Mouse (Mus musculus) kidney, postnatal 14 days (tissue): ENCODE results near the gene Neurl4.
"Not testable (repeated sequence)": the region's sequence is repeated elsewhere in the genome, so short reads cannot be mapped to it uniquely, and the experiment has no call there.

Experiments used
- DNase-seq: peaks from one replicate; pipeline ENCODE4 v3.0.0; 2022; ENCODE audit warnings: mixed read lengths

Gene Neurl4

DNA sequence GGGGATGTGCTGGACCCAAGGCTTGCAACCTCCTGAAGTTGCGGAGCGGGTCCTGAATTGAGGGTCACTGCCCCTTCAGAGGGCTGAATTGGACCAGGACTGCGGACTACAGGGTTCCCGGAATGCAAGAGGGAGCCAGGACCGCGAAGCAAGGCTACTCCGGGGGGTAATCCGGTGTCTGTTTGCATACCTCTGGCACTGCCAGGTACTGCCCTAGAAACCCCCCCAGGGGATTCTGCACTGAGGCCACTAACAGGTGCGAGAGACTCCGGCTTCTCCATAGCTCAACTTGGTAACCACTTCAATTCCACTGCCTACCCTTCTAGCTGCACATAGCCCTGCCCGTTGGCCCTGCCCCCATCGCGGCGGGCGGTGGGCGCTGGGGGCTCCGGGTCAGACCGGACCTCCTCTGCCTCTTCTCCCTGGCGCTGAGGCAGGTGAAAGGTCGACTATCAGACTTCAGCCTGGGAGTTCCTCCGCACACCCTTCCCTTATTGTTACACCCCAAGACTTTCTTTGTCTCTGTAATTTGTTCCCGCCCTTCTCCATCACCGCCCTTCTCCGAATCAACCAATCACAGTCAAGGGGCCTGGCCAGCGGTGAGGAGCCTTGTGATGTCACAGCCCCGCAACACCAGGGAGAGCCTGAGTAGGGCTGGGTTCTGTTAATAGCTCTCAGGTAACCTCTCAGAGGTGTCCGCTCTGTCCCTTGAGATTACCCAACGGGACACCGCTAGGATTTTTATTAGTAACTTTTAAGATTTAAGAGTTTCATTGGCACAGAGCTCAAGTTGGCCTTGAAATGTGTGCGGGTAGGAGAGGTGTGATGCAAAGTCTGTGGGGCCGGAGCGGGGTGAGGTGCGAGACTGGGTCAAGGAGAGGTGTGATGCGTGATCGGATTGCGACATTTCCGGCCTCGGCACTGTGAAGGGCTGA, at the start of gene Neurl4, which contains the start of gene 2810408A11Rik:
Neurl4 (plus strand) TSS at position 602 of the 935 bp plus-strand sequence.
2810408A11Rik (minus strand) TSS at position 517 of the 935 bp plus-strand sequence.
- DNase-seq = peak; percentile 94

DNA sequence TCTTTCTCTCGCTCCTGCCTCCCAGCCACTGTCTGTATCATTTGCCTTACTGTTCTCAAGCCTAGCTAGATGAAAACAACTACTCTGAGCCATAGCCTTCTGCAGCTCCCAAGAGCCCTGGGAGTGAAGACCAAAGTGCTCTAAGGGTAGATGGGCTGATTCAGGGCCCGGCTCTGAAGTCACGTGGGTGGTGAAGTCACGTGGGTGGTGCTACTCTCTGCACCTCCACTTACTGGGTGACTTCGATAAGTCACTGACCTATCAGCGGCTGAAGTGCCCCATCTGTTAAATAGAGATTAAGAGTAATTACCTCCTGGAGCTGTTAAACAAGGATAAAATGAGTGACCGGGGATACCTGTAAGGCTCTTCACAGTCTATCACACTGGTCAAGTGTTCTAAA, 46.9 kb upstream of the Neurl4 start:
- no peak for DNase-seq

DNA sequence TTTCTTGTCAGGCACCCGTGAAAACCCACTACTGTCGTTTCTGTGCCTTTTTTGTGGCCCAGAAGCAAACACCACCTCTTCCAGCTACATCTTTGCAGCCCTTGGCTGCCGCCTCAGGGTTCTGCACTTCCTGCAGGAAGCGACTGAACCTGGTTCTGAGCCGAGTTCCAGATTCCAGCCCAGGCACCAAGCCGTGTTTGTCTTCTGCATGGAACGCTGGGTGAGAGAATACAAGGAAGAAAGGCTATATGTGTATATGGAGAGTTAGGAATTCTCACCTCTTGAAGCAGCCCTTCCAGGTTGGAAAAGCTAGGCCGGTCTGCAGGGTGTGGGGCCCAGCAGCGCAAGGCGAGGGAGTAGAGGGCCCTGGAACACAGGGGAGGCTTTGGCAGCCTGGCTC, 46.2 kb upstream of the Neurl4 start:
- DNase-seq = no peak

DNA sequence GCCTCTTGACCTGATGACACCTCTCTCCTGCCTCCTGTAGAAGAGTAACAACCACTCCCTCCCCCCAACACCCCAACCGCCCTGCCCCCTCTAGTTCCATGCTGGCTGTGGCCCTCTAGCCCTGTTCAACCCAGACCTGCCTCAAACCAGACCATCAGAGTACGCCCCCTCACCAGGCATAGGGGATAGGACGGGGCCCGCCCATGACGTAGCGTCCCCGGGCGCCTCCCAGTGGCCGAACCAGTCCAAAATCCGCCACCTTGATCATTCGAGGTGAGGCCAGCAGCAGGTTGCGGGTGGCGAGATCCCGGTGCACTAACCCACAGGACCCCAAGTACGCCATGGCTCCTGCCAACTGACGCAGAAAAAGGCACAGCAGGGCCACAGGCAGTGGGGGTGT, 45.5 kb upstream of the Neurl4 start:
- DNase-seq = peak; percentile 50

DNA sequence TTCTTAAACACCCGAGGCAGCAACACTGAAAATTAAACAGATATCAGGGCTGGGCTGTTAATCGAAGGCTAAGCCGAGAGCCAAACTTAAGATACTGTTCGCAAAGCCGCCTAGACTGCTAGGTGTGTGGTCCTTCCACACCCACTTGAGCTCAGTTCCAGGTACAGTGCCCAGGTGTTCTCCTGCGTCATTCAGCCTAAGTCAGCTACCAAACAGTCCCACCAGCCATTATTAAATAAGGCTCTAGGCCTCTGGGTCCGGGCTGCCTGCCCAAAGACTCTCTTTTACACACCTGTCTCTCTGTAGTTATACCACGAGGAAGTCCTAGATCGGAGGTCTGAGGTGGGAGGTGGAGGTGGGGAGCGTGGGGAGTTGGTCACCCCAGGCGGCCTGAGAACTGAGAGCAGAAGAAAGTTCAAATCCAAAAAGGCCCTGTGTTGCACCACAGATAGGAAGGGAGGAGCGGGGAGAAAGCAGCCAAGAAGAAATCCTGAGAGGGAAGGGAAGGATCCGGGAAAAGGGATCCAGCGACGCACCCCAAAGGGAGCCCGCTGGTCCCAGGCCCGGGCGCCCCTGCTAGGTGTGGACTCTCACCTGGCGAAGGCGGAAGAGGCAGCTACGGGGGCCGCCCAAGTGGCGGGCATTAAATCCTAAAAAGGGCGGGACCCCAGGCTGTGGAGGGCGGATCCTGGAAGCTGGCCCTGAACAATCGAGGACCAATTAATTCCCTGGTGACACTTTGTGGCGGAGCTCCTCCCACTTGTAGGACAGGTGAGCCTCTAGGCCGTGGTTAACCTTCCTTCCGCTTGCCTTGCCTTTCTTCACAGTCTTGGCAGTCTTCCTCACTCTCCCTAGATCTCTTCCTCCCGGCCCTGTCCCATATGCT, 42.5 kb upstream of the Neurl4 start, which contains the start of gene Tnk1:
Tnk1 (minus strand) TSS at position 618 of the 886 bp plus-strand sequence.
- peak; percentile 75 for DNase-seq

DNA sequence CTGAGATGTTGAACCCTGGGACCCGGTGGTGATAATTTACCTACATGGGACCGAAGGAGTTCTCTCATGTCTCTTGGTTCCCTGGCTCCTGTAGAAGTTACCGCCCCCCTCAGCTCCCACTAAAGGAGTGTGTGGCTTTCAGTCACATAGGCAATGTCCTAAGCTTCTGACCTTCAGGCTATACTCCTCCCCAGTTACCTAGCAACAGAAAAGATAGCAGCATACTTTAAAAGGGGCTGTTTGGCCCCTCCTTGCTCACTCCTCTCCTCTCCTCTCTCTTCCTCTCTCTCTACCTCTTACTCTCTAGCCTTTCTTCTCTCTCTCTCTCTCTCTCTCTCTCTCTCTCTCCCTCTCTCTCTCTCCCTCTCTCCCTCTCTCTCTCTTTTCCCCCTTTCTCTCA, 37.1 kb upstream of the Neurl4 start:
- DNase-seq = not testable (repeated sequence)

DNA sequence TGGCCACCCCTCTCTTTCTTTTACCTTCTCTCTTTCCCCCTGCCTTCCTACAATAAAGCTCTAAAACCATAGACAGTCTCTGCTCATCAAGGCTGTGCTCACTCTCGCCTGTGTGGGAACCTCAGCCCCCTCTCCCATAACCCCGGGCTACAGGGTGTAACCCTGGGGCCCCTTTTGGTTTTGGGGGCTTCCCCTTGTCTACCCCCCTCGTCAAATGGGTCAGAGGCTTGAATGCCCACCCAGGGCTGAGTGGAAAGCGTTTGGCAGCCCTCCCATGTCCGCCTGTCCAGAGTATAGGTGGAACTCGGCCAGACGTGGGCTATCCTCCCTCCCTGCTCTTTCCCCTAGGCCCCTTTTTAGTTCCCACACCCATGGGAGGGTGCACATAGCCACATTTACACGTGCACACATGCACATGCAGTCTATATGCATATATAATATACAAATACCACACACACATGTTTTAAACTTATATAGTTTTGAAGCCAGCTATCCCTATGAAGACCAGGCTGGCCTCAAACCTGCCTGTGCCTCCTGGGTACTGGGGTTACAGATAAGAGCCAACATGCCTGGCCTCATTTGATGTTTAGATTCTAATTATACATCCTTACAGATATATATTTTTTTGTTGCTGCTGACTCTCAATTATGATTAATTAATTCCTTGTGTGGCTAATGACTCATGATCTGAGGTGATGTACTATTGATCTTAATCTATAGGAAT, 36.6 kb upstream of the Neurl4 start:
- DNase-seq = no peak

DNA sequence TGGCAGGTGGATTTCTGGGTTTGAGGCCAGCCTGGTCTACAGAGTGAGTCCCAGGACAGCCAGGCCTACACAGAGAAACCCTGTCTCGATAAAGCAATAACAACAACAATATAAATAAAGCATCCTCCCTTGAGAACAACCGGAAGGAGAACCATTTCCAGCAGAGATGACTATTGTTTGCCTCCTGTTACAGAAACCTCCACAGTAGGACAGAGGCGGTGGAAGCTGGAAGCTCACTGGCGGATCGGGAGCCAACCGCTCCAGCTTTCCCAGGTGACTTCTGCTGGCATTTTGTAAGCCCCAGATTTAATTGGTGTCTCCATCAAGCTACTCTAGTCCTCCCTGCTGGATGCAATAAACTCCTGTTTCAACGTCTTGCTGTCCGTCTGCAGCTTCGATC, 35.3 kb upstream of the Neurl4 start:
- DNase-seq = no peak

DNA sequence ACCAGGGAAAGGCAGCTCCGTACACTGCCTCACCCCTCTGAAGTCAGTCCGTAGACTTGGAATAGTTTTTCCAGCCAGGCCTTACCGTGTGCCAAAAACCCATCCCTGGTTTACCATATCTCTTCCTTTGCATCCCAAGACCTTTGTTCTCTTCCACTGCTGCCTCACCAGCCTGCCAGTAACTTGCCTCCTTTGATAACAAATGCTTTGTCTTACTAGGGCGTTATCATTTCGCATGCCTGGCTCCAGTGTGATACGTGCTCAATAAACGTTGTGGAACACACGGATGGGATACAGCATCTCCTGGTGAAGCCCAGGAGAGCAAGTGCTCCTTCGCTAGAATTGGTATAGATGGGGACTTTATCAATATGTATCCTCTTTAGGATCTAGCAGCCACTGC, 33.5 kb upstream of the Neurl4 start:
- DNase-seq = no peak

DNA sequence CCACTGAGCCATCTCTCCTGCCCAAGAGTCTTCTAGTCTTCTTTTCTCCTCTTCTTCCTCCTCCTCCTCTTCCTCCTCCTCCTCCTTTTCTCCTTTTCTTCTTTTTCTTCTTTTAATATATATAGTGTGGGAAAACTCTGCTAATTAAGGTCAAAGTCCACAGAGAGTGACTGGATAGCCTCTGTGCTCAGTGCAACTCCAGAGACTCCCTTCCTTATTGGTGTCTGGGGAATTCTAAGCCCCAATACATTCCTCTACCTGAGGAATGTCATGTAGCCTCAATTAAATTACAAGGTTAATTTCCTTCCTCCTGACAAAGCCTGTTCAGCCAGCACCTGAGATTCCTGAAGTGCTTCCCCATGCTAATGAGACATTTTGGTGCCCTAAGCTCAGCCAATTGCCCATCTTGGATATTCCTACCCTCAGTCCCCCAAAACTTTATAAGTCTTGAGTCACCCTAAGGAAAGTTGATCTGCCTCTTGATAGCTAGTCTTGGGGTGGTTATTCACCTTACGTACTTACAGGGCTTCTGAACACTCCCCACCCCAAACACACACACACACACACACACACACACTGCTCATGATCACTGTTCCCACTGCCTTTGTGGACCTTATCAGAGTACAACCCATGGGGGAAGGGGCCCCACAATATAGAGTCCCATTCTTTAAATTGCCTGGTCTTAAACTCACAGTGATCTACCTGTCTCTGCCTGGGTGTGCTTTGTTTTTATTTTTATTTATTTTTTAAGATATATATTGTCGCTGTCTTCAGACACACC, 30.4 kb upstream of the Neurl4 start:
- DNase-seq = no peak

DNA sequence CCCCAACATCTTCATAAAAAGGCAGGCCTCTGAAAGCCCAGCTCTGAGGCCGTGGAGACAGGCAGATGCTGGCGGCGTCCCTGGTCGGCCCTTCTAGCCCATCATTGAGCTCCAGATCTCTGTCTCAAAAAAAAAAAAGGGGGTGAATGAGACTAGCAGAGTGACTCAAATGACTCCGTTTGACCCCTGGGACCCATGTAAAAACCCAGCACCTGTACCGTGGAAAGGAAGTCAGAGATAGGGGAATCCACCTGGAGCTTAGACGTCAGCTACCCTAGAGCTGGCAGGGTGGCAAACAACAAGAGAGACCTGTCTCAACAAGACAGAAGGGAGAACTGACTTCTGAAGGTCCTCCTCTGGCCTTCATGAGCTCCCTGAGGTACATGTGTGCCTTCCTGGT, 29.1 kb upstream of the Neurl4 start:
- DNase-seq = no peak

DNA sequence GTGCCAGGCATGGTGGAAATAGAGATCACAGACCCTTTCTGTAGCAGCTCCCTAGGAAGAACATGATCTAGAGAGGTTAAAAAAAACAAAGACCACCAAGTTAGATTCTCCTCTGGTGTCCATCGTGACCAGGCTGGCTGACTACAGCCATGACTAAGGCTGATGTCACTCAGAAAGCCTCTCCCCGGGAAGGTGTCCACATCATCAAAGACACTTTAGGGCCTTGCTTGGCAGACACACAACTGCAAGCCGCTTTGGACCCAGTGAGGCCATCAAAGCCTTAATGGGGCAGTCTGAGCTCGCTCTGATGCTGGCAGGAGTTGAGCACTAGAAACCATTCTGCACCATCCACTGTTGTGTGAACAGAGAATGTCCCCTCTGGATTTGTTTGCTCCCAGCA, 28.4 kb upstream of the Neurl4 start:
- no peak for DNase-seq

DNA sequence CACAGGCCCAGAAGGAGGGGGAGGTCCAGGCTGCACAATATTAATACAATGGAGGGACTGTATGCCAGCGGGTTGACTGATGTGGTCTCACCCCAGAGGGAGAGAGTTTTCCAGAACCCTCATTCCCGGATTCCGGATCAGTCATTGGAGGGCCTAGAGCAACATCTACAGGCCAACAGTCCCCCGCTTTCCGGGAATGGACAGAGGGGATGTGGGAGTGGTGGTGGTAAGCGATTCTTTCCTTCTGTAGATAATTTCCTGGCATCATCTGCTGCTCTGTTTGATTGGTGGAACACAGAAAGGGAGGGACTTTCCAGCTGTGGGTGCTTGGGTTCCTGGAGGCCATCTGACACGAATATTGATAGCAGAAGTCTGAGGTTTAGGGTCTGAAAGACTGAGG, 24.7 kb upstream of the Neurl4 start:
- DNase-seq = peak; percentile 74

DNA sequence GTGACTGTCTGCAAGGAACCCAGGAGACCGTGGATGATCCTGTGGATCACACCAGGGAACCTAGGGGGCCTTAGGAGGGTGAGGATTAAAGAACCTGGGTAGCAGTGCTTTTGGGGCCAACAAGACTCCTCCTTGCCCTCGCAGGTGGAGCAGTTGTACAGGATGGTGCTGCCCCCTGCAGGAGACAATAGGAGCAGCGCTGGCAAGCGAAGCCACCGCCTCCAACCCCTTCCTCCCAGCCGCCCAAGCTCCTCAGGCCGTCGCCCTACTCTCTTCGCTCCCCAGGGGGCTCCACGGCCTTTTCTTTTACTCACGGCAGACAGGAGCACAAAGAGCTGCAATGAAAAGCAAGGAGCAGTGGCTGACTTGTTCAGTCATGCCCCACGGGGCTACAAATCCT, 24.0 kb upstream of the Neurl4 start:
- peak; percentile 90 for DNase-seq

DNA sequence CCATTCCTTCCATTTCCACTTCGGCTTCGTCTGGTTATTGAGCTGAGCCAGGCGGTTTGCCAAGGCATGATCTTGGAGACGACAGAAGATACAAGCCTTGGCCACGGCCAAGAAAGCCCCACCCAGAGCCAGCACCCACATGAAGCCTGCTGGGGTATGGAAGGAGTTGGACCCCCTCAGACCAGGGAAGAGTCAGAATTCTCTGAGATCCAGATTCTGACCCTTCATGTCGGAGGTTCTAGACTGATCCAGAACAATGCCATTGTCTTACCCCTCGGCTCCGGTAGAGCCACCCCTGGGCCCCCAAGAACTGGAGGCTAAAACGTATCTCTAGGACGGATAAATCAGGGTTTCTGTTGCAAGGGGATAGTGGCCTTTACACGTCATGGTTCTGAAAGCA, 23.0 kb upstream of the Neurl4 start, which contains the start of gene Tmem95:
Tmem95 (minus strand) TSS at position 141 of the 400 bp plus-strand sequence.
- DNase-seq = peak; percentile 8

DNA sequence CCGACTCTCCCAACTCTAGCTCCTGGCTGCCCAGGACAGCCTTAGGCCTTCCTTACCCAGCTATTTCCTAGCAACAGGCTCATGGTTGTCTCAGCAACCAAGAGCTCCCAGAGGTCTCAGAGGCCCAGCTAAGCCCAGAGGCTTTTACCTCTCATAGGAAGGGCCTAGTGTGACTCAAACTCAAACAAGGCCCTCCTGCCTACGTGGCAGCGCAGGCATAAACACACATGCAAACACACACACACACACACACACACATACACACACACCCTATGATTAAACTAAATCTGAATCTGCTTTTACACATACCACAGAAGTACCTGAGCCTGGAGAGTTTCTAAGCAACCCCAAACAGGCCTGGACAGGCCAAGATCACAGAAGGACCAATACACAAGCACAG, 22.5 kb upstream of the Neurl4 start:
- no peak for DNase-seq

DNA sequence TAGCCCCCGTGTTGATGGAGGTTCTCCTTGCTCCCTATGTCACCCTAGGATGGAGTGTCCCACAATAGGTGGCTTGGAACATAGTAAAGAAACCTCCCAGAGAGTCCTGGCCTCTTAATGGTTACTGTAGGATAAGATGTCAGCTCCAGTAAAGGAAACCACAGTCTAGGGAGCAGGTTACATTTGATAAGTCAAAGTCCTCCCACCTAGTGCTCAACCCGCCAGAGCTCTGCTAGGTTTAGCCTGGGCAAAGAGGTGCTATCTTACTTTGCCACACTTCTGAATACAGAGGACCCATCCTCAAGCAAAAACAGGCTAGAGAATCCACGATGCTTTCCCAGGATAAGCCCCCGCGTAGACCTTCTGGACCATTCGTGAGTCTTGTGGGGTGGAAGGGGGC, 21.9 kb upstream of the Neurl4 start:
- DNase-seq = no peak

DNA sequence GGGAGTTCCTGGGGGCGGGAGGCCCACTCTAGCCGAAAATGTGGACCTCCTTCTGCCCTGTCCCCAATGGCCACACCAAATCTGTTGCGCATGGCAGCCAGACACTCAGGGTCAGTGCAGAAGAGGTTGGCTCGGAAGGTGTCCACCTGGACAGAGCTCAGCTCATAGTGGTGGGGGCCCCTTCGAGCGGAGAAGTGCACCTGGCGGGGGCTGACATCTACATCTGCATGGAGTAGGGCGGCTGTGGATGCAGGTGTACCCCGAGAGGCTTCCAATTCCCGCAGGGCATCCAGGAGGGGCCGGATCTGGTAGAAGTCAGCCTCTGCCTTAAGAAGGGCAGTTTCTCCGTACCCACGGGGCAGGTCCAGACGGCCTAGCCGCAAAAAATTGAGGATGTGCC, 21.2 kb upstream of the Neurl4 start:
- DNase-seq = no peak

DNA sequence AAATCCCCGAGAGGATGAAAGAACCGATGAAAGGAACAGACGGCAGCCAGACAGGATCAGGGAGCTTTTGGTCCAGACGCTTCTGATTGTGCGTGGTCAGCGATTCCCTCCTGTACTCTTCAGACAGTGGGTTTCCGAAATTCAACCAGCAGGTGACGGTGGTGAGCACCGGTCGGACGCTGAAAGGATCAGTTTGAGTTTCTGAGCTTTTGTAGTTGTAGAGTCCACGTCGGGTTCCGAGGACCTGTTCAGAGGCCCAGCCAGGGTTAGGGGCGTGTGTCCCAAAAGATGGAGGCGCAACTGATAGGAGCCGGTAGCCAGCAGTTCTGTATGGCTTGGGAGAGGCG, 20.4 kb upstream of the Neurl4 start:
- DNase-seq = peak; percentile 86

DNA sequence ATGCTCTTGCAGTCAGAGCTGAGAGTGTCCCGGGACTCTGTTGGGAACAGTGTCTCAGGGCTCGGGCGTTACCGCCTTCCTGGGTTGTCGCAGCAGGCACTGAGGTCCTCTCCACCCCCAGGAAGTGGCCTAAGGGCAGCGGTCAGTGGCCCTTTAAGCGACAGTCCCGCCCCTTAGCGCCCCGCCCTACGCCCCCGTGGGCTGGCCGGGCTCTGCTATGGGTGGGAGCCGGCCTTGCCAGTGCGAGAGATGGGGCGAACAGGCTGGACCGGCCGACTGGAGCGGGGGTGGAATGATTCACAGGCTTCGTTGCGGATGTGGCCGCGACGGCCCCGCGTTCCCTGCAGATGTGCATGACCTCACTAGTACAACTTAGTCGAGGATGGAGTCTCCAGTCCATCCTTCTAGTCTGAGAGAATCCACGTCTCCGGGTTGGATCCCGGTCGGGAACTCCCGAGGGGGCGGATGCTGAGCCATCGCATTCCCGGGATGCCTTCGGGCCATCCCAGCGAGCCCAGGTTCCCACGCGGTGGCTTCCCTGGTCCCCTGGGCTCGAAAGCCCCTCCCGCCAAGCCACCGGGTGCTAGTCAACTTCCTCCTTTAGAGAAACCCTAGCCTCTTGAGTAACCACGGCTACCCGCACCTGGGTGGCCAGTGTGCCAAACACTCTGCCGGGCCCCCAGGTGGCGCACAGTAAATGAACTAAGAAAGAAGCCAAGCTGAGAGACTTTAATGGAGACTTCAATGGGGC, 19.8 kb upstream of the Neurl4 start, which contains the start of gene Kctd11:
Kctd11 (minus strand) TSS at position 554 of the 751 bp plus-strand sequence.
- DNase-seq = peak; percentile 95
